ENCODE assay signal across 15 mouse cellular contexts in genomic region chr2:92800667-92801066, GRCm38 (mm10).
"Had no signal": no experiment of that assay in that cellular context is flagged by ENCODE, and none has a peak within 500 bp of the region (broad histone marks: within the 10 kb centered on the region; RNA-seq: fewer than 3 reads in every experiment).

No protein-coding gene starts in this region.

- H3K4me3 ChIP-seq: layer of hippocampus, adult 2 months; limb, embryonic 13.5 days; liver, embryonic 15.5 days; midbrain, embryonic 12.5 days; myocyte; neural tube, embryonic 15.5 days had no signal

- H3K27me3 ChIP-seq: limb, embryonic 13.5 days; liver, embryonic 15.5 days; midbrain, embryonic 12.5 days; neural tube, embryonic 15.5 days had no signal

- H3K4me1 ChIP-seq: liver, embryonic 15.5 days had no signal

- H3K27ac ChIP-seq: layer of hippocampus, adult 2 months; limb, embryonic 13.5 days; liver, embryonic 15.5 days; midbrain, embryonic 12.5 days; neural tube, embryonic 15.5 days had no signal

- H3K4me2 ChIP-seq: limb, embryonic 13.5 days; liver, embryonic 11.5 days; liver, embryonic 15.5 days; lung, embryonic 14.5 days; midbrain, embryonic 12.5 days; neural tube, embryonic 15.5 days had no signal

- H3K36me3 ChIP-seq: limb, embryonic 13.5 days; liver, embryonic 15.5 days; midbrain, embryonic 12.5 days; neural tube, embryonic 15.5 days had no signal

- DNase-seq: kidney, postnatal 10 days; kidney, postnatal 4 days; left cerebral cortex, postnatal 4 days; lung, embryonic 14.5 days; lung, postnatal 10 days; lung, postnatal 4 days; thymus, adult 18-20 months; thymus, postnatal 14 days had no signal

- H3K9ac ChIP-seq: limb, embryonic 13.5 days; liver, embryonic 15.5 days; lung, embryonic 14.5 days; midbrain, embryonic 12.5 days; neural tube, embryonic 15.5 days had no signal

- H3K9me3 ChIP-seq: liver, embryonic 15.5 days; midbrain, embryonic 12.5 days had no signal
